Mouse (Mus musculus): ENCODE data around the gene Abca2. TPM values are rescaled to one million over a fixed set of nuclear protein-coding genes. Genes with fewer than 3 reads are reported as not detected.
A peak's percentile ranks its signal among the peaks of the same experiment; 100 is the strongest.
"Not testable (repeated sequence)": the region's sequence is repeated elsewhere in the genome, so short reads cannot be mapped to it uniquely, and the experiment has no call there.

The Abca2 gene
- polyA plus RNA-seq, 1 experiment: not detected

- no peak within 1 kb of the TSS for H3K4me3 ChIP-seq (ENCODE audit: insufficient read depth, low read depth, low read length)
- no peak within 1 kb of the TSS for H3K27ac ChIP-seq (ENCODE audit: insufficient read depth, low read depth, low read length)
- H3K4me1 ChIP-seq (ENCODE audit: control insufficient read depth, insufficient read depth, low read length): peaks cover 30% of the 10 kb centered on the region
- 83% methylated on average over 8 of the region's 8 CpGs for WGBS
- TF ChIP-seq POLR2A (IDR thresholded peaks at IDR 0.05; ENCODE audit: insufficient read depth, low read depth, low read length) (no peak), CTCF (IDR thresholded peaks at IDR 0.05; ENCODE audit: insufficient read depth, low read depth, low read length) (no peak)
Measured at GRCm38 (mm10) chr2:25399051-25399450, 29.5 kb upstream of the Abca2 start, which contains the start of gene Npdc1. Npdc1 (plus strand) TSS chr2:25399351.

DNA sequence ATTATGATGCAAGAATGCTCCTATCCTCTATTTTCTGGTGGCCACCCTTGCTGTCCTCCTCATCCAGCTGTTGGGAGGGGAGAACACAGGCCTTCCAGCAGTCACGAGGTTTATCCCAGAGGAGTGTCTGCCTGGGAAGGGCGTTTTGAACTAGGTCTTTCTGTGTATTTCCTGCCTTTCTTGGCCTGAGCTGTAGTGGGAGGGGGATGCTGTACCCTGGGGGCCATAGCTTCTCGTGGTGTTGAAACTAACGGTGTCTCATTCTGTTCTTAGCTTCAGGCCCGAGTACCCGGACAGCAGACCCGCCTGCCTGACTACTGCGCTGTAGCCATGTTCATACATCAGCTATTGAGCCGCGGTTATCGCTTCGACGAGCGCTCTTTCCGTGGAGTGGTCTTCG lies 28.2 kb upstream of the Abca2 start:
- Histone ChIP-seq H3K4me3 (ENCODE audit: insufficient read depth, low read depth, low read length) (peak overlapping the region; percentile 34), H3K4me1 (ENCODE audit: control insufficient read depth, insufficient read depth, low read length) (peaks cover 32% of the 10 kb centered on the region), H3K27ac (ENCODE audit: insufficient read depth, low read depth, low read length) (no peak overlapping the region)
- TF ChIP-seq CTCF (IDR thresholded peaks at IDR 0.05; ENCODE audit: insufficient read depth, low read depth, low read length): no peak
- no peak for TF ChIP-seq POLR2A (IDR thresholded peaks at IDR 0.05; ENCODE audit: insufficient read depth, low read depth, low read length)
- 28% methylated on average over 16 of the region's 16 CpGs for WGBS

GRCm38 (mm10) chr2:25400764-25401163 lies 27.7 kb upstream of the Abca2 start:
- H3K27ac ChIP-seq (ENCODE audit: insufficient read depth, low read depth, low read length): no peak overlapping the region
- WGBS: 7% methylated on average over 17 of the region's 17 CpGs
- TF ChIP-seq CTCF (IDR thresholded peaks at IDR 0.05; ENCODE audit: insufficient read depth, low read depth, low read length) (peak; percentile 66; the same call in 1 of the 2 replicates), POLR2A (IDR thresholded peaks at IDR 0.05; ENCODE audit: insufficient read depth, low read depth, low read length) (no peak)

DNA sequence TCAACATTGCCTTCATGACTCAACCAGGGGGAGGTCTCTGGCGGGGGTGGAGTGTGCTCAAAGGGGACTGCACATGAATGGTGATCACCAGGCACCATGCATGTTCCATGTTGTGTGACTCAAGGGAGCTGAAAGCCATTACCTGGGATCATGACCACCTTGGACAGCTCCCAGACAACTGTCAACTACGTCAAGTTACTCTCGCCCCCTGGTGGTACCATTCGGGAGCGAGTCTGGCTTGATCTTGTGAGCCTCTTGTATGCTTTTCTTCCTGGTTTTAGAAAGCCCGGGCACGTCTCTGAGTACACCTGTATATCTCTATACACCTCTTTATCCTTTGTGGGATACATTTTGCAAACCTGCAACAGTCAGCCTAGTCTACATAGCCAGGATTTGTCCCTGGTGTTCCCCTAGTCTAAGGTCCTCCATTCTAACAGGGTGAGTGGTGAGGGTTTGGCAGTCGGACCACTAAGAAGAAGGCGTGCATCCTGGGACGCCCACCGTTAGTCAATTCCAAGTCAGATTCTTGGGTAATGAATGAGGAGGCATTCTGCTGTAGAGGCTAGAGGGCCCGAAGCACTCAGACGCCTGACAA lies 26.0 kb upstream of the Abca2 start:
- Histone ChIP-seq H3K4me3 (ENCODE audit: insufficient read depth, low read depth, low read length) (peak overlapping the region; percentile 80), H3K4me1 (ENCODE audit: control insufficient read depth, insufficient read depth, low read length) (peaks cover 23% of the 10 kb centered on the region), H3K27ac (ENCODE audit: insufficient read depth, low read depth, low read length) (peak overlapping the region; percentile 65)
- 2% methylated on average over 13 of the region's 13 CpGs for WGBS
- TF ChIP-seq POLR2A (IDR thresholded peaks at IDR 0.05; ENCODE audit: insufficient read depth, low read depth, low read length) (no peak), CTCF (IDR thresholded peaks at IDR 0.05; ENCODE audit: insufficient read depth, low read depth, low read length) (0 out of 2 replicates have a peak, but pooled peaks have one; percentile 11)

More at GRCm38 (mm10) chr2:25400764-25401163, 27.7 kb upstream of the Abca2 start:
- Histone ChIP-seq H3K4me3 (ENCODE audit: insufficient read depth, low read depth, low read length) (peak overlapping the region; percentile 34), H3K4me1 (ENCODE audit: control insufficient read depth, insufficient read depth, low read length) (peaks cover 29% of the 10 kb centered on the region)

DNA sequence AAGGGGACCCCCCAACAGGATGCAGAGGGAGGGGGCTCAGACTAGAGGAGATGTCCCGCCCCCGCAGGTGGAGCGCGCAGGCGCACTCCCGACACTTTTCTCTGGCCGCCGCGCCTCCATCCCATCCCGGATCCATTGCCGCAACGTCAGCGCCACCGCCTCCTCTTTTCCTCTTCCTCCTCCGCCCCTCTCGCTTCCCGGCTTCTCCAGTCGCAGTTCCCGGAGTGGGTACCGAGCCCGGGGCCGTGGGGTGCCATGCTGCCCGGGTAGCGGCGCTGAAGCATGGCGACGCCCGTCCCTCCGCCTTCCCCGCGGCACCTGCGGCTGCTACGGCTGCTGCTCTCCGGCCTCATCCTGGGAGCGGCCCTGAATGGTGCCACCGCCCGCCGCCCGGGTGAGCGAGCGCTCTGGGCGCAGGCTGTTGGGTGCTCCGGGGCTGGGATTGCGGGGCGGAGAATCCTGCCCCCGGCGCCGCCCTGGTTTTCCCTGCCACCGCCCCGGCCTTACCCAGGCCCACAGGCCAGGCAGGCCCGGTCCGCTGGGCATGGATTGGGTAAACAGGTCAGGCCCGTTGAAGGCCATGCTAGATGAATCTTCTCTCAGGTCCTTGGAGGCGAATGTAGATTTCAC lies 25.4 kb upstream of the Abca2 start:
- under 1% methylated on average over 54 of the region's 54 CpGs for WGBS
- Histone ChIP-seq H3K4me3 (ENCODE audit: insufficient read depth, low read depth, low read length) (peak overlapping the region; percentile 80), H3K27ac (ENCODE audit: insufficient read depth, low read depth, low read length) (peak overlapping the region; percentile 65), H3K4me1 (ENCODE audit: control insufficient read depth, insufficient read depth, low read length) (peaks cover 23% of the 10 kb centered on the region)
- TF ChIP-seq POLR2A (IDR thresholded peaks at IDR 0.05; ENCODE audit: insufficient read depth, low read depth, low read length): peak; percentile 78; the same call in 1 of the 2 replicates
- TF ChIP-seq CTCF (IDR thresholded peaks at IDR 0.05; ENCODE audit: insufficient read depth, low read depth, low read length): no peak

GRCm38 (mm10) chr2:25403994-25404393 lies 24.5 kb upstream of the Abca2 start:
- Histone ChIP-seq H3K4me1 (ENCODE audit: control insufficient read depth, insufficient read depth, low read length) (peaks cover 23% of the 10 kb centered on the region), H3K27ac (ENCODE audit: insufficient read depth, low read depth, low read length) (no peak overlapping the region), H3K4me3 (ENCODE audit: insufficient read depth, low read depth, low read length) (peak overlapping the region; percentile 80)
- no peak for TF ChIP-seq CTCF (IDR thresholded peaks at IDR 0.05; ENCODE audit: insufficient read depth, low read depth, low read length)
- TF ChIP-seq POLR2A (IDR thresholded peaks at IDR 0.05; ENCODE audit: insufficient read depth, low read depth, low read length): no peak
- 65% methylated on average over 4 of the region's 4 CpGs for WGBS

DNA sequence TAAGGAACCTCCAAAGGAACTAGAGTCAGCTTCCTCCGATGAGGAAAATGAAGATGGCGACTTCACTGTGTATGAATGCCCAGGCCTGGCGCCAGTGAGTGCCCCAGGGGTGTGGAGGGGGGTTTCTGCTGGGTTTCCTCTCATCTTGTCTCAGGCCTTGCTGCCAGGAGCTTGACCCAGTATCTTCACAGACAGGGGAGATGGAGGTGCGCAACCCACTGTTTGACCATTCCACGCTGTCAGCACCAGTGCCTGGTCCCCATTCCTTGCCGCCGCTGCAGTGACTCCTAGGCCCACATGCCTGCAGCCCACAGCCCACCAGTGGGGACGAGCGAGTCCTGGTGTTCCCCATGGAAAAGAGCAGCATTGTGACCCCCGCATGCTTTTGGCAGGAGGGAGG lies 19.6 kb upstream of the Abca2 start:
- 88% methylated on average over 10 of the region's 10 CpGs for WGBS
- TF ChIP-seq CTCF (IDR thresholded peaks at IDR 0.05; ENCODE audit: insufficient read depth, low read depth, low read length): no peak
- no peak for TF ChIP-seq POLR2A (IDR thresholded peaks at IDR 0.05; ENCODE audit: insufficient read depth, low read depth, low read length)
- Histone ChIP-seq H3K4me3 (ENCODE audit: insufficient read depth, low read depth, low read length) (no peak overlapping the region), H3K27ac (ENCODE audit: insufficient read depth, low read depth, low read length) (no peak overlapping the region), H3K4me1 (ENCODE audit: control insufficient read depth, insufficient read depth, low read length) (peaks cover 11% of the 10 kb centered on the region)

DNA sequence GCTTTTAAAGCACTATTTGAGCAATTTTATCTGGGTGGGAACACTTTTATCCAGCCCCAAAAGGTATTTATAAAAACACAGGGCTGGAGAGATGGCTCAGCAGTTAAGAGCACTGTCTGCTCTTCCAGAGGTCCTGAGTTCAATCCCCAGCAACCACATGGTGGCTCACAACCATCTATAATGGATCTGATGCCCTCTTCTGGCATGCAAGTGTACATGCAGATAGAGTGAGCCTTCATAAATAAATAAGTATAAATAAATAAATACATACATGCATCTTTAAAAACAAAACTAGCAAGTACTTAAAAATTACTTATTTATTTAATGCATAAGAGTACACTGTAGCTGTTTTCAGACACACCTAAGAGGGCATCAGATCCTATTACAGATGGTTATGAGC lies 15.1 kb upstream of the Abca2 start:
- H3K4me1 ChIP-seq (ENCODE audit: control insufficient read depth, insufficient read depth, low read length); H3K4me3 ChIP-seq (ENCODE audit: insufficient read depth, low read depth, low read length); H3K27ac ChIP-seq (ENCODE audit: insufficient read depth, low read depth, low read length): not testable (repeated sequence)

GRCm38 (mm10) chr2:25417426-25417825 lies 11.1 kb upstream of the Abca2 start:
- 45% methylated on average over 3 of the region's 3 CpGs for WGBS
- no peak overlapping the region for H3K4me3 ChIP-seq (ENCODE audit: insufficient read depth, low read depth, low read length)
- H3K27ac ChIP-seq (ENCODE audit: insufficient read depth, low read depth, low read length): no peak overlapping the region
- peaks cover 5% of the 10 kb centered on the region for H3K4me1 ChIP-seq (ENCODE audit: control insufficient read depth, insufficient read depth, low read length)
- TF ChIP-seq CTCF (IDR thresholded peaks at IDR 0.05; ENCODE audit: insufficient read depth, low read depth, low read length) (no peak), POLR2A (IDR thresholded peaks at IDR 0.05; ENCODE audit: insufficient read depth, low read depth, low read length) (no peak)

Data from olfactory bulb, adult 2 months (tissue).